Mouse (Mus musculus): ENCODE results near the gene Apon.
"Not testable (repeated sequence)": the region's sequence is repeated elsewhere in the genome, so short reads cannot be mapped to it uniquely, and the experiment has no call there.

DNA sequence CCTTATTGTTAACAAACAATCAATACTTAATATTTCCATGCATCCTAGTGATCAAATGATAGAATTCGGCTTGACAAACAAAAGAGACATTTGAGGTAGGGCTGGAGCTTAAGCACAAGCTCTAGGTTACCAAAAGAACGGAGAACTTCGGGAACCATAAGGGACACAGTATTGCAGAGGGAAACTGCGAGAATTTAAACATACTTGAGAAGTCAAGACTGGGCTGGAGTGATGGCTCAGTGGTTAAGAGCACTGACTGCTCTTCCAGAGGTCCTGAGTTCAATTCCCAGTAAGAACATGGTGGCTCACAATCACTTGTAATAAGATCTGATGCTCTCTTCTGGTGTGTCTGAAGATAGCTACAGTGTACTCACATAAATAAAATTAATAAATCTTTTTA is 39.8 kb upstream of the Apon start:
- TF ChIP-seq GATA2 (IDR thresholded peaks at IDR 0.05; ENCODE audit: borderline replicate concordance, low read depth, low read length); CTCF (IDR thresholded peaks at IDR 0.05; ENCODE audit: low read depth, low read length); POLR2AphosphoS5 (IDR thresholded peaks at IDR 0.05; ENCODE audit: insufficient replicate concordance, low read depth, low read length): not testable (repeated sequence)
